Mouse (Mus musculus): ENCODE measurements around the gene Lrrc29.

Lrrc29 gene

DNA sequence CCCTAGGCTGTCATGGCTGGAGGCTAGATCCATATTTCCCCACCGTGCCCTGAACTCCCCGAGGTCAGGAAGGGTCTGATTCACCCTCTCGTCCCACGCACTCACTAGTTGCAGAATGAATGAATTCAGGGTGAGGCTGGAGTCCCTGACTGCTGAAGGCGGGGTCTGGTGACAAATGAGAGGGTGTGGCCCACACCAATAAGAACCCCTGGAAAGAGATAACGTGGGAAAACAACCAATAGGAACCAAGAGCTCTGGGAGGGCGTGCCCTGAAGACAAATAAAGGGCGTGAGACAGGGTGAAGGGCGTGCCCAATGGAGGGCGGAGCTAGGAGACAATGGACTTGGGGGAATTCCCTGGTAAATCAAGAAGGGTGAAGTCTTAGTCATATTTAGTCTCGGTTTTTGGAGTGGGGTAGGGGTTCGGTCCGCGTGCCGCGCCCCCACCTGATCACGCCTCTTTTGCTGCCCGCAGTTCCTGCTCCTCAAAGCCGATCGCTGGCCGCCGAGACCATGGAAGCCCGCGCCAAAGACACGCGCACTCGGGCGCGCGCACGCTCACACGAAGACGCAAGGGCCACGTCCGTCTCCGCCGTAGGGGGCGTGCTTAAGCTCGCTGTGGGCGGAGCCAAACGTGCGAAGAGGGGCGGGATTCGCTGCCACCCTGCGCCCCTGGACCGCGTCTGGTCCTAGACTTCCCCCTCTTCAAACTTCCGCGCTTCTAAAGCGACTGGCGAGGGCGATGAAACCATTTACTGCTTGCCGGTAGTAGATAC is 36.9 kb downstream of the Lrrc29 start:
- DNase-seq: peak; percentile 99

DNA sequence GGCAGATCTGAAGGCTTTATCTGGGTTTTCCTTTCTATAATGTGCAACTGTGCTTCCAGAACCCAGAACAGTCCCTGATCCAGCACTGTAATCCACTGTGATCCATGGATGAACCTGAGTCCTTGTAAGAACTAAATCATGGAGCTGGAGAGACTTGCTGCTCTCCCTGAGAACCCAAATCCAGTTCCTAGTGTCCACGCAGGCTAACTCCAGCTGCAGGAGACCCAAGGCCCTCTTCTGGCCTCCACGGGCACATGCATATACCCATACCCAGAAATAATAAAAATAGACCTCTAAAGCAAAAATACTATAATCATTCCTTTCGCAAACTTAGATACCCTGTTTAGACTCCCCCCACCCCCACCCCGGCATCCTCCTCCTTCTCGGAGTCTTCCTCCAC is 37.8 kb downstream of the Lrrc29 start:
- no peak for DNase-seq

- DNase-seq: no peak
Observed at GRCm38 (mm10) chr8:105286907-105287306, 39.2 kb downstream of the Lrrc29 start.

DNA sequence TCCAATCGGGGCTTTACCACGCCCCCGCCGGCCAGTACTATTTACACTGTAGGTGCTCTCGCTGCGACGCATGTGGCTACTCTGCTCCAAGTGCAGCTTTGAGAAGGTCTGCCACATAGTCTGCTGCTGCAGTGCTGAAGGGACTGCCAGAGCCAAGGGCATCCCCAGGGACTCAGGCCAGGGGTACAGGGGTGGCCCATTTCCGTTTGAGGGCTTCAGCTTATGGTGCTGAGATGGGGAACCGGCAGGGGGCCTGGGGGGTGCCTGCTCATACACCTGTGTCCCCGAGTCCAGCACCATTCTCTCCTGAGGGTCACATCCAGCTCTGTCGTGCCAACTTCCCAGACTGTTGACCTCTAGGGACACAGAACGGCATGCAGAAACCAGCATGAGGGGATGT is 40.6 kb downstream of the Lrrc29 start:
- no peak for DNase-seq

GRCm38 (mm10) chr8:105283074-105283473 is 43.0 kb downstream of the Lrrc29 start:
- peak; percentile 83 for DNase-seq

- DNase-seq: no peak
Observed at GRCm38 (mm10) chr8:105282239-105282638, 43.8 kb downstream of the Lrrc29 start.

DNA sequence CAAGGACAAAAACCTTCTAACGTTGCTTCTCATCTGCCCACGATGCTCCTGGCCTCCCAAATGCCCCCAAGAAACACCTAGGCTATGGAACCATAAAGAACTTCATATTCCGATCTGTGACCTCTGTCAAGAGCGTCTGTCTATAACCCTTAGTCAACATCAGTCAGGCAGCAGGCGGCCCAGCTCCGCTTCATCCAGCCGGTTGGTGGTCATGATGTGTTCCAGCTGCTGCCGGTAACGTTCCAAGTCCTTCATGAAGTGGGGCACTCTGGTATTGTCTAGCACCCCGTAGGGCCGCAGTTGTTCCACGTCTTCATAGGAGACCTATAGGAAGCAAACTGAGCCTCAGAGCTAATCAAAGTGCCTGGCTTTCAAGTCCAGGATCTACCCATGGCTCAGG is 44.3 kb downstream of the Lrrc29 start:
- no peak for DNase-seq

- DNase-seq: no peak
Observed at GRCm38 (mm10) chr8:105280567-105280966, 45.5 kb downstream of the Lrrc29 start.

DNA sequence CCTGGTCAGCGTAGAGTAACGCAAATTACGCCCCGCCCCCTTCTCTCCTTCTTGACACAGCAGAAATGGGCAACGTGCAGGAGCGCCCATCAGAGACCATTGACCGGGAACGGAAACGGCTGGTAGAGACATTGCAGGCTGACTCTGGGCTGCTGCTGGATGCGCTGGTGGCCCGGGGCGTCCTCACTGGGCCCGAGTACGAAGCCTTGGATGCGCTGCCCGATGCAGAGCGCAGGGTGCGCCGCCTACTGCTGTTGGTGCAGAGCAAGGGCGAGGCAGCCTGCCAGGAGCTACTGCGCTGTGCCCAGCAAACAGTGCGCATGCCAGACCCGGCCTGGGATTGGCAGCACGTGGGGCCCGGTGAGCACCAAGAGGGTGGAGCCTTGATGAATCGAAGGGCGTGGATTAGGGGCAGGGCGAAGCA is 47.2 kb downstream of the Lrrc29 start:
- DNase-seq: peak; percentile 55

DNA sequence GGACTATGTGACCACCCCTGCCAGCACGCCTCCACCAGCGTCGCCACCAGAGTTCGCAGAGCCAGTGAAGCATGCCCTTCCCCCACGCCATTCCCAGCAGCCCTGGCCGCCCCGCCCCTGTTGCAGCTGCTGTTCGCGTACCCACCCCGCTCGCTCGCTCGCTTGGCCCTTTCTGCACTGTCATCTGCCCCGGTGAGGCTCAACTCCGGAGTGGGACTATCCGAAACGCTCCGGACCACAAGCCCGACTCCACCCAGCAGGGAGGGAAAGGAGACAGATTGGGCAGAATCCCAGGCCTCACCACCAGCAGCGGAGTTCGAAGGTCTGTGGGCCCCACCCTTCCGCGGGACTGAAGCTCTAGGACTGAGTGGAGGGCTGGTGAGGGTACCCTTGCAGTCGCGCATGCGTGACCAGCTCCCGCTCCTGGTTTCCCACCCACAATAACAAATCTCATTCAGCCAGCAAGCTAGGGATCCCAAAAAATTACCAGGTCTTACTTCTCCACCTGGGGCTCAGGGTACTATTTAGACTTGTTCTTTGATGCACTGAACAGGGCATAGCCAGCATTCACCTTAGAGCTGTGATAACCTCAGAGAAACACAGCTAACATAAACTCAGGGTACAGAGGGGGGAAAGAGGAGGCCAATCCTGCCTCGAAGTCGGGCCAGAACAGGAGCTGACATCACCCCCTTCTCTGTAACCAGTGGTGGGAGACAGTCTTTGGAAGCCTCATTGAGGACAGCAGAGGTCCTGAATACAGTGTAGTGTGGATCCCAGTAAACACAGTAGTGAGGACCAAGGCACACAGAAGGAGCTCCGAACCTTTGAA is 49.6 kb downstream of the Lrrc29 start:
- peak; percentile 73 for DNase-seq

DNA sequence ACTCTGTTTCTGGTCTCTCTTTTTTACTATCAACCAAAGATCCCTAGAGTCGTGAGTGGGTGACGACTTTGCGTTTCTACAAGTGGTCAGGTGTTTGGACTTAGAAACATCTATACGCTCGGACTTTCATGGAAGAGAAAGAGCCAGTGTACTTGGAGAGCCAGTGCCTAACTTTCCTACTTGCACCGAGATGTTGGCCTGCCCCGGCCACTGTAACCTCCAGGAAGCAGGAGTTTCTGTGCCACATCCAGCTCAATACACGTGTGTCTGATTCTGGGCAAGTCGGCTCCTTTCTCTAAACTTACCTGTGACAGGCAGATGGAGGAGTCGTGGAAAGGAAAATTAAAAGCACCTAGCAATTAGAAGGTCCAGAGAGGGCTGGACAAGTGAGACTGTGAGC is 50.2 kb downstream of the Lrrc29 start, which contains the start of gene Nol3:
Gene Nol3 (plus strand): TSS at position 301 of the 400 bp plus-strand sequence.
- DNase-seq: no peak

GRCm38 (mm10) chr8:105275387-105275786 is 50.7 kb downstream of the Lrrc29 start:
- no peak for DNase-seq

DNA sequence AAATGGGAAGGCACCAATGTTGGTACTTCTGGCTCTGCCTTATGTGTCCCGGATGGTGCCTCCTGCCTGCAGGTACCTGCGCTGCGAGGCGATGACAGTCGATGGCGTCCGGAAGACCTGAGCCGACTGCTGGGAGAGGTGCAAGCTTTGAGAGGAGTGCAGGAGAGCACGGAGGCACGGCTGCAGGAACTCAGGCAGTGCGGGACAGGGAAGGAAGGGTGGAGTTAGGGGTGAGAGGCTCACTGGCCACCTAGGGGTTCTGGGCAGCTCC is 55.2 kb downstream of the Lrrc29 start:
- peak; percentile 38 for DNase-seq

DNA sequence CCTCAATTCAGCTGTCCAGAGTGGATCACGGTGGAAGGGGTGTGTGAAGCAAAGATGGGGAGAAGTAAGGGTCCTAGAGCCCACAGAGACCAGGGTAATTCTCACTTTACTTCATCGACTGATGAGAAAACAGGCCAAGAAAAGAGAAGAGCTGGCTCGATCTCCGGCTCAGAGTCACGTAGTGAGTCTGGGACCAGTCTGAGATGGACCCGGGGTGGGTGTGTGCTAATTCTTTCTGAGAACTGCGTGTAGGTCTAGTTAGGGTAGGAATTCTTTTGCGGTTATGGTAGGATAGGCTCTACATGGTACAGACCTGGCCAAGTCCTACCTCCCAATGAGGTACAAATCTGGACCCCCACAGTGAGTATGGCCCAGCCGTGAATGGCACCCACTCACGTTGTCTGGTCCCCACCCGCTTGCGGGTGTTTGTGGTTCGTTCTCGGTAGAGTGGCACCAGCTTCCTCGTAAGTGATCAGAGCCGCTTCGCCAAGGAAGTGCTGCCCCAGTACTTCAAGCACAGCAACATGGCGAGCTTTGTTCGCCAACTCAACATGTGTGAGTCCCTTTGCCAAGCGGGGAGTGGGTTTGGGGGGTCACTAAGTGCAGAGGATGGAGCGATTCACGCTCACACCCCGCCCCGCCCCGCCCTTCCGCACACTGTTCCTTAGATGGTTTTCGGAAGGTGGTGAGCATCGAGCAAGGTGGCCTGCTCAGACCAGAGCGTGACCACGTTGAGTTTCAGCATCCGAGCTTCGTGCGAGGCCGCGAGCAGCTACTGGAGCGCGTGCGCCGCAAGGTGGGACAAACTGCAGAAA is 55.8 kb downstream of the Lrrc29 start:
- DNase-seq: peak; percentile 26

- DNase-seq: peak; percentile 36
Observed at GRCm38 (mm10) chr8:105269461-105269947, 56.6 kb downstream of the Lrrc29 start, which contains the start of gene Hsf4. Hsf4 (plus strand) TSS chr8:105269801.

- no peak for DNase-seq
Observed at GRCm38 (mm10) chr8:105269075-105269458, 57.0 kb downstream of the Lrrc29 start.

- DNase-seq: peak; percentile 30
Observed at GRCm38 (mm10) chr8:105268342-105269074, 57.6 kb downstream of the Lrrc29 start.

GRCm38 (mm10) chr8:105266775-105267174 is 59.3 kb downstream of the Lrrc29 start:
- DNase-seq: peak; percentile 43

- DNase-seq: peak; percentile 52
Observed at GRCm38 (mm10) chr8:105265128-105265527, 61.0 kb downstream of the Lrrc29 start.

DNA sequence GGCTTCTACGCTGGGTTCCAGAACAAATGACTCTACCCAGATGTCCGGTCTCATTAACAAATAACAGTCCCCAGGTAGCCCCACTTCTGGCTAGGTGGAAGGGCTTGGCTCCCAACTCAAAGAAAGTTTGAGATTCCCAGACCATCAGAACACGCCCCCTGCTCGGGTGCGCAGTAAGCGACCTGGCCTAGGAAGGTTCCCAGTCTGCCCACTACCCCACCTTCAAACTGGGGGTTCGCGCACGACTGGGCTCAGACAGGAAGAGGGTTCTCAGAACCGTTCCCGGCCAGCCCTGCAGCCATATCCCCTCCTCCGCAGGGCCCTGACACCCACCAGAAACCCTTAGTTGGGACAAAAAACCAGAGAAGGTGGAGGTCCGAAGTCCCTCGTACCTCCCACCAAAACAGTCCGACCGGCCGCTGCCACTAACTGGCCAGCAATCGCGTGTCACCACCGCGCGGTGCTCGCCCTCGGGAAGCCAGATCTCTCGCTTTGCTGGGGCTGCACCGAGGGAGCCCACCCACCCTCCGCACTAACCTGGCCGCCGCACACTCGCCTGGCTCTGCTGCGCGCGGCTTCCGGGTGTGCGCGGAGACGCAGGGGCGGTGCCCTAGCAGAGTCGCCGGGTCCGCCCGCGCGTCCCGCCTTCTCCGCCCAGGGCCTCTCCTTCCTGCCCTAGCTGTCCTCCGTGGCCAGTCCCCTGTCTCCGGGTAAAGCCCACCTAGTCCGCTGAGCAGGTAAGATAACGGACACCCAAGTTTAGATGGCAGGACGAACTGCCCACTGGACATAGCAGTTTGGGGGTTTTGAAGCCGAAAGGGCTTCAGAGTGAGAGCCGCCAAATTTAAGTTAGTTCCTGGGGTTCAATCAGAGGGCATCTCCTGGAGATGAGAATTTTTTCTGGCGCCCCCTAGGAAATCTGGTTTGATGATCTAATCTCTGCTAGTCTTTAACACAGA is 61.8 kb downstream of the Lrrc29 start, which contains the start of the genes Tradd and Fbxl8:
Gene Tradd (minus strand): TSS at position 586 of the 959 bp plus-strand sequence.
Gene Fbxl8 (plus strand): TSS at position 625 of the 959 bp plus-strand sequence.
- DNase-seq: peak; percentile 82

Data from thymus, postnatal 4 days (tissue).